Mouse (Mus musculus): ENCODE data around the gene Zfp36. TPM values are rescaled to one million over a fixed set of nuclear protein-coding genes. Genes with fewer than 3 reads are reported as not detected.
A peak's percentile ranks its signal among the peaks of the same experiment; 100 is the strongest.

The Zfp36 gene
- polyA plus RNA-seq, 1 experiment from 2014 or later, result 13.5 TPM

GRCm38 (mm10) chr7:28381938-28382337, 1.9 kb upstream of the Zfp36 start:
- peaks cover 28% of the 10 kb centered on the region for H3K36me3 ChIP-seq (ENCODE audit: control insufficient read depth, insufficient read depth, low read length)
- H3K9ac ChIP-seq (ENCODE audit: low read depth, low read length), result peak overlapping the region; percentile 69
- 4% methylated on average over 16 of the region's 20 CpGs for WGBS
- H3K9me3 ChIP-seq (ENCODE audit: control insufficient read depth, low read length), result no peaks in the 10 kb centered on the region
- H3K27ac ChIP-seq (replicated peaks; ENCODE audit: low read depth, low read length), result peak overlapping the region; percentile 99
- peak overlapping the region; percentile 96 for H3K4me2 ChIP-seq (ENCODE audit: low read depth, low read length)
- ATAC-seq (ENCODE audit: low read depth) (peak; percentile 72), DNase-seq (ENCODE audit: low spot score) (peak; percentile 96)
- H3K27me3 ChIP-seq (replicated peaks; ENCODE audit: control insufficient read depth, insufficient read depth, low read length), result no peaks in the 10 kb centered on the region
- peaks cover 50% of the 10 kb centered on the region for H3K4me1 ChIP-seq (ENCODE audit: control insufficient read depth, insufficient read depth, low read length)
- peak overlapping the region; percentile 39 for H3K4me3 ChIP-seq (ENCODE audit: low read depth, low read length)

- H3K4me2 ChIP-seq (ENCODE audit: low read depth, low read length), result peak overlapping the region; percentile 96
- H3K9me3 ChIP-seq (ENCODE audit: control insufficient read depth, low read length), result no peaks in the 10 kb centered on the region
- no peaks in the 10 kb centered on the region for H3K27me3 ChIP-seq (replicated peaks; ENCODE audit: control insufficient read depth, insufficient read depth, low read length)
- H3K9ac ChIP-seq (ENCODE audit: low read depth, low read length), result peak overlapping the region; percentile 69
- peak overlapping the region; percentile 99 for H3K27ac ChIP-seq (replicated peaks; ENCODE audit: low read depth, low read length)
- DNase-seq (ENCODE audit: low spot score), result peak; percentile 83
- peaks cover 25% of the 10 kb centered on the region for H3K36me3 ChIP-seq (ENCODE audit: control insufficient read depth, insufficient read depth, low read length)
- peak; percentile 32 for ATAC-seq (ENCODE audit: low read depth)
- H3K4me3 ChIP-seq (ENCODE audit: low read depth, low read length), result peak overlapping the region; percentile 39
- peaks cover 55% of the 10 kb centered on the region for H3K4me1 ChIP-seq (ENCODE audit: control insufficient read depth, insufficient read depth, low read length)
- WGBS, result 2% methylated on average over 26 of the region's 30 CpGs
Observed at GRCm38 (mm10) chr7:28381017-28381790, 1.2 kb upstream of the Zfp36 start.

GRCm38 (mm10) chr7:28378769-28379651, 1.0 kb downstream of the Zfp36 start:
- Histone ChIP-seq H3K4me3 (ENCODE audit: low read depth, low read length) (peak overlapping the region; percentile 83), H3K9ac (ENCODE audit: low read depth, low read length) (peak overlapping the region; percentile 86), H3K27ac (replicated peaks; ENCODE audit: low read depth, low read length) (peak overlapping the region; percentile 90), H3K27me3 (replicated peaks; ENCODE audit: control insufficient read depth, insufficient read depth, low read length) (no peaks in the 10 kb centered on the region), H3K9me3 (ENCODE audit: control insufficient read depth, low read length) (no peaks in the 10 kb centered on the region), H3K36me3 (ENCODE audit: control insufficient read depth, insufficient read depth, low read length) (peaks cover 9% of the 10 kb centered on the region), H3K4me1 (ENCODE audit: control insufficient read depth, insufficient read depth, low read length) (peaks cover 58% of the 10 kb centered on the region), H3K4me2 (ENCODE audit: low read depth, low read length) (peak overlapping the region; percentile 96)
- peak; percentile 95 for DNase-seq (ENCODE audit: low spot score)
- under 1% methylated on average over 41 of the region's 53 CpGs for WGBS
- ATAC-seq (ENCODE audit: low read depth), result peak; percentile 39

- Histone ChIP-seq H3K27me3 (replicated peaks; ENCODE audit: control insufficient read depth, insufficient read depth, low read length) (no peaks in the 10 kb centered on the region), H3K4me1 (ENCODE audit: control insufficient read depth, insufficient read depth, low read length) (peaks cover 57% of the 10 kb centered on the region), H3K27ac (replicated peaks; ENCODE audit: low read depth, low read length) (peak overlapping the region; percentile 90), H3K4me3 (ENCODE audit: low read depth, low read length) (peak overlapping the region; percentile 83), H3K36me3 (ENCODE audit: control insufficient read depth, insufficient read depth, low read length) (peaks cover 9% of the 10 kb centered on the region), H3K9me3 (ENCODE audit: control insufficient read depth, low read length) (no peaks in the 10 kb centered on the region), H3K9ac (ENCODE audit: low read depth, low read length) (peak overlapping the region; percentile 86), H3K4me2 (ENCODE audit: low read depth, low read length) (peak overlapping the region; percentile 96)
- DNase-seq (ENCODE audit: low spot score), result peak; percentile 73
- 55% methylated on average over 24 of the region's 32 CpGs for WGBS
- no peak for ATAC-seq (ENCODE audit: low read depth)
Observed at GRCm38 (mm10) chr7:28378066-28378690, 1.9 kb downstream of the Zfp36 start.

GRCm38 (mm10) chr7:28377190-28378065, 2.6 kb downstream of the Zfp36 start:
- WGBS, result 63% methylated on average over 18 of the region's 18 CpGs

GRCm38 (mm10) chr7:28376011-28376771, 3.9 kb downstream of the Zfp36 start:
- H3K27ac ChIP-seq (replicated peaks; ENCODE audit: low read depth, low read length), result peak overlapping the region; percentile 98
- no peak for ATAC-seq (ENCODE audit: low read depth)
- H3K9me3 ChIP-seq (ENCODE audit: control insufficient read depth, low read length), result no peaks in the 10 kb centered on the region
- peaks cover 9% of the 10 kb centered on the region for H3K36me3 ChIP-seq (ENCODE audit: control insufficient read depth, insufficient read depth, low read length)
- peak overlapping the region; percentile 41 for H3K4me3 ChIP-seq (ENCODE audit: low read depth, low read length)
- peak overlapping the region; percentile 96 for H3K4me2 ChIP-seq (ENCODE audit: low read depth, low read length)
- DNase-seq (ENCODE audit: low spot score), result peak; percentile 85
- no peaks in the 10 kb centered on the region for H3K27me3 ChIP-seq (replicated peaks; ENCODE audit: control insufficient read depth, insufficient read depth, low read length)
- peak overlapping the region; percentile 67 for H3K9ac ChIP-seq (ENCODE audit: low read depth, low read length)
- H3K4me1 ChIP-seq (ENCODE audit: control insufficient read depth, insufficient read depth, low read length), result peaks cover 40% of the 10 kb centered on the region
- WGBS, result 4% methylated on average over 29 of the region's 30 CpGs

More at GRCm38 (mm10) chr7:28377190-28378065, 2.6 kb downstream of the Zfp36 start:
- no peaks in the 10 kb centered on the region for H3K9me3 ChIP-seq (ENCODE audit: control insufficient read depth, low read length)
- H3K4me1 ChIP-seq (ENCODE audit: control insufficient read depth, insufficient read depth, low read length), result peaks cover 50% of the 10 kb centered on the region
- H3K27ac ChIP-seq (replicated peaks; ENCODE audit: low read depth, low read length), result peak overlapping the region; percentile 90
- peak overlapping the region; percentile 86 for H3K9ac ChIP-seq (ENCODE audit: low read depth, low read length)
- peaks cover 9% of the 10 kb centered on the region for H3K36me3 ChIP-seq (ENCODE audit: control insufficient read depth, insufficient read depth, low read length)
- DNase-seq (ENCODE audit: low spot score) (no peak), ATAC-seq (ENCODE audit: low read depth) (no peak)
- H3K4me2 ChIP-seq (ENCODE audit: low read depth, low read length), result peak overlapping the region; percentile 96
- H3K27me3 ChIP-seq (replicated peaks; ENCODE audit: control insufficient read depth, insufficient read depth, low read length), result no peaks in the 10 kb centered on the region
- H3K4me3 ChIP-seq (ENCODE audit: low read depth, low read length), result peak overlapping the region; percentile 83

GRCm38 (mm10) chr7:28375176-28375921, 4.7 kb downstream of the Zfp36 start:
- DNase-seq (ENCODE audit: low spot score) (peak; percentile 97), ATAC-seq (ENCODE audit: low read depth) (peak; percentile 53)
- 2% methylated on average over 22 of the region's 36 CpGs for WGBS
- peaks cover 40% of the 10 kb centered on the region for H3K4me1 ChIP-seq (ENCODE audit: control insufficient read depth, insufficient read depth, low read length)
- peak overlapping the region; percentile 67 for H3K9ac ChIP-seq (ENCODE audit: low read depth, low read length)
- no peaks in the 10 kb centered on the region for H3K27me3 ChIP-seq (replicated peaks; ENCODE audit: control insufficient read depth, insufficient read depth, low read length)
- no peaks in the 10 kb centered on the region for H3K9me3 ChIP-seq (ENCODE audit: control insufficient read depth, low read length)
- H3K36me3 ChIP-seq (ENCODE audit: control insufficient read depth, insufficient read depth, low read length), result peaks cover 11% of the 10 kb centered on the region
- peak overlapping the region; percentile 96 for H3K4me2 ChIP-seq (ENCODE audit: low read depth, low read length)
- H3K27ac ChIP-seq (replicated peaks; ENCODE audit: low read depth, low read length), result peak overlapping the region; percentile 98
- peak overlapping the region; percentile 41 for H3K4me3 ChIP-seq (ENCODE audit: low read depth, low read length)

All from embryonic facial prominence, embryonic 14.5 days (tissue).